Mouse (Mus musculus) kidney, postnatal 0 days (tissue): ENCODE data around the gene Tmod2. TPM values are rescaled to one million over a fixed set of nuclear protein-coding genes. Genes with fewer than 3 reads are reported as not detected.

ENCODE experiments used
- ATAC-seq: fragments of 200-750 bp; cut with Nextera tagmentation; replicated peaks from 2 replicates; pipeline ENCODE4 v1.8.0; 2017; ENCODE audit warnings: low read depth, moderate number of reproducible peaks, moderate TSS enrichment, moderate library complexity; ENCODE audit not compliant: low FRiP score
- DNase-seq: peaks from one replicate; pipeline ENCODE4 v3.0.0-alpha.2; 2016; ENCODE audit warnings: low spot score
- H3K27ac ChIP-seq: fragments of 300-500 bp; sonication (generic); 2 replicates; pipeline ENCODE4 v1.5.1; 2014; ENCODE audit warnings: mild to moderate bottlenecking
- H3K27me3 ChIP-seq: fragments of 300-500 bp; sonication (generic); 2 replicates; pipeline ENCODE4 v1.6.1; 2014; ENCODE audit warnings: low read length, mixed read lengths; ENCODE audit not compliant: insufficient read depth
- H3K36me3 ChIP-seq: fragments of 300-500 bp; sonication (generic); 2 replicates; pipeline ENCODE4 v1.6.1; 2014; ENCODE audit warnings: low read length, mixed read lengths; ENCODE audit not compliant: insufficient read depth
- H3K4me1 ChIP-seq: fragments of 300-500 bp; sonication (generic); replicated peaks from 2 replicates; pipeline ENCODE4 v1.6.1; 2014; ENCODE audit warnings: antibody characterized with exemption, low read length, mixed read lengths; ENCODE audit not compliant: insufficient read depth
- H3K4me2 ChIP-seq: fragments of 300-500 bp; sonication (generic); 2 replicates; pipeline ENCODE4 v1.6.1; 2014; ENCODE audit warnings: mild to moderate bottlenecking, low read length, moderate library complexity, mixed read lengths
- H3K4me3 ChIP-seq: fragments of 300-500 bp; sonication (generic); replicated peaks from 2 replicates; pipeline ENCODE4 v1.5.1; 2014; ENCODE audit warnings: low read depth, low read length
- H3K9ac ChIP-seq: fragments of 300-500 bp; sonication (generic); 2 replicates; pipeline ENCODE4 v1.6.1; 2014; ENCODE audit warnings: low read depth, low read length
- H3K9me3 ChIP-seq: fragments of 300-500 bp; sonication (generic); replicated peaks from 2 replicates; pipeline ENCODE4 v1.6.1; 2016; ENCODE audit warnings: low read length, inconsistent platforms, mixed read lengths
- CTCF ChIP-seq: IDR thresholded peaks from 2 replicates; pipeline ENCODE4 v1.5.1; 2016; ENCODE audit warnings: antibody characterized with exemption, low read depth, mild to moderate bottlenecking, moderate library complexity
- WGBS: fragments of 180-500 bp; shearing (Covaris S2); extraction: QIAGEN DNeasy Blood & Tissue Kit; methylation state at CpG from one replicate; pipeline ENCODE4 v1.1.7; 2014; 5-methylcytosine and 5-hydroxymethylcytosine counted together
- polyA plus RNA-seq: library from polyadenylated mRNA; unstranded; fragments of >200 nt; fragmentation: Nextera tagmentation; extraction: Ambion mirVana; gene quantifications from 2 replicates; pipeline ENCODE4 v1.2.1, GENCODE M21; 2015

Gene Tmod2
- polyA plus RNA-seq, 1 experiment from 2014 or later, result 12.4 TPM

DNA sequence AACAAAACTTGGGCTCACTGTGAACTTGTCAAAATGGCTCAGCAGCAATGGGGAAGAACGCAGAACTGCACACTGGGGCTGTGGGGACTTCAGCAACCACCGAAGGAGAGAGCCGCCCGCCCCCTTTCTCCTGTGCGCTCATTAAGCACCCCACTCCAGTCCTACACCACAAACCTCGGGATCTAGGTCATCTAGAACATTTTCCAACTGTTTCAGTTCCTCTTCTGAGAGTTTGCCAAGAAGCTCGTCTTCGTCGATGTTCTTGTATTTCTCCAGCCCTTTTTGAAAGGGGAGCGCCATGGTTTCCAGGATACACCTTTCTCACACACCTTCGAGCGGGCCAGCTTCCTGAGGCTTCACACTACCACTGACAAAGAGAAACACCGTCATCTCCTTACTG, 14.1 kb downstream of the Tmod2 start:
- Histone ChIP-seq H3K27me3 (no peaks in the 10 kb centered on the region), H3K4me1 (no peaks in the 10 kb centered on the region), H3K27ac (no peak overlapping the region), H3K4me2 (no peak overlapping the region), H3K9ac (no peak overlapping the region), H3K9me3 (no peaks in the 10 kb centered on the region), H3K36me3 (0 out of 2 replicates have a peak, but pooled peaks cover 1% of the 10 kb centered on the region), H3K4me3 (no peak overlapping the region)
- DNase-seq (no peak), ATAC-seq (no peak)
- no peak for TF ChIP-seq CTCF
- WGBS, result 83% methylated on average over 13 of the region's 13 CpGs

DNA sequence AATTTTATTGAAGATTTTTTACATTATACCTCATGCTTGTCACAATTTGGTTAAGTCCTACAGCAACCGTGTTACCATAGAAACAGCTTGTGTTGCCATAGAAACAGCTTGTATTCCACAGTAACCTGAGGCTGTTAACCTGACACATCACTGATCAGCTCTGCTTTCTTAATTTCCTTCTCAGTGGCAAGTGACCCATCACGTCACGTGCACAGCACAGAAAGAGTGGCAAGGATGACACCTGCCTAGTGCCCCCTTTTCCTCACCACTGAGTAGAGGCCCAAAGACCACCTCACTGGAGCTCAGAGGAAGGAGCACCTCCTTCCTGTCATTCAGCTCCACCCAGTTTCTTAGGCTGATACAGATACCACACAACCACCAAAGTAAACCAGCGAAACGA, 17.6 kb downstream of the Tmod2 start:
- Histone ChIP-seq H3K4me2 (no peak overlapping the region), H3K9ac (no peak overlapping the region), H3K36me3 (0 out of 2 replicates have a peak, but pooled peaks cover 2% of the 10 kb centered on the region), H3K4me1 (no peaks in the 10 kb centered on the region), H3K27me3 (no peaks in the 10 kb centered on the region), H3K4me3 (no peak overlapping the region), H3K27ac (no peak overlapping the region), H3K9me3 (no peaks in the 10 kb centered on the region)
- DNase-seq, result no peak
- 52% methylated on average over 5 of the region's 5 CpGs for WGBS
- no peak for TF ChIP-seq CTCF
- peak; percentile 36; the same call in 1 of the 2 replicates for ATAC-seq

DNA sequence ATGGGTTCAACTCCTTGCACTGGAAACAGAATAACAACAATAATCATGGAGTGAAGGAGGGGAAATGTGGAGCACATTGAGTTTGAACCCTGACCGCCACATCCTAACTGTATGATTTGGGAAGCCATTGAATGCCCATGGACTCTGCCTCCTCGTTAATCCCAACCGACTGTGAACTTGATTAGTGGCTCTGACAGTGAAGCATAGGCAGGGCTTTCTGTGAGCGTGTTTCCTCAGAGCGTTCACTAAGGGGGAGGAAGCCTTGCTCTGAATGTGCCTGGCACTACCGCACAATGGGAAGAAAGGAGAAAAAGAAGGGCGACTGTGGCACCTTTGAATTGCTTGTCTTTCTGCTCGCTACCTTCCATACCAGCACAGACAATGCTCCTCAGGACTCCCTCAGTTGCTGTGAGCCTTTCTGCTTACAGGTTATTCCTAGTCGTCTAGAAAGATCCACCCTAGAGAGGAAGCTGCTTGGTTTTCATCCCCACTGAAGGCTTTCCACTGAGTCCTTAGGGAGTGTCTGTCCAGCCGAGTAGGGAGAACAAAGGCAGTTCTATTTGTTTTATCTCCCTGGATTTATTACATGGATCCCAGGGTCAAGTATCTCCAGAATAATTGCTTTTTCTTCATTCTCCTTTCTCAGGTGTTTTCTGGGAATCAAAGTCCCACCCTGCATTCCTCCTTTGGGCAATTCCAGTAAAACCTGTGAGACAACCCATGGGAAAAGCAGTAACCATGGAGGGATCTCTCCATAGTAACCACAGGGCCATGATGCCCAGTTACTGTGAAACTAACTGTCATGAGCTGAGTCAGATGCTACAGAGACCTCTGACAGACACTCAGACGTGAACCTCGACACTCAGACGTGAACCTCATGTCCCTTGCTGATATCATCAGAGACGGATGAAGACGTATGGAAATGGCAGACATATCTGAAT, 21.0 kb downstream of the Tmod2 start:
- Histone ChIP-seq H3K9me3 (no peaks in the 10 kb centered on the region), H3K4me1 (no peaks in the 10 kb centered on the region), H3K9ac (no peak overlapping the region), H3K27ac (no peak overlapping the region), H3K36me3 (0 out of 2 replicates have a peak, but pooled peaks cover 2% of the 10 kb centered on the region), H3K4me3 (no peak overlapping the region), H3K27me3 (no peaks in the 10 kb centered on the region), H3K4me2 (no peak overlapping the region)
- 62% methylated on average over 15 of the region's 15 CpGs for WGBS
- no peak for TF ChIP-seq CTCF
- DNase-seq (no peak), ATAC-seq (no peak)

DNA sequence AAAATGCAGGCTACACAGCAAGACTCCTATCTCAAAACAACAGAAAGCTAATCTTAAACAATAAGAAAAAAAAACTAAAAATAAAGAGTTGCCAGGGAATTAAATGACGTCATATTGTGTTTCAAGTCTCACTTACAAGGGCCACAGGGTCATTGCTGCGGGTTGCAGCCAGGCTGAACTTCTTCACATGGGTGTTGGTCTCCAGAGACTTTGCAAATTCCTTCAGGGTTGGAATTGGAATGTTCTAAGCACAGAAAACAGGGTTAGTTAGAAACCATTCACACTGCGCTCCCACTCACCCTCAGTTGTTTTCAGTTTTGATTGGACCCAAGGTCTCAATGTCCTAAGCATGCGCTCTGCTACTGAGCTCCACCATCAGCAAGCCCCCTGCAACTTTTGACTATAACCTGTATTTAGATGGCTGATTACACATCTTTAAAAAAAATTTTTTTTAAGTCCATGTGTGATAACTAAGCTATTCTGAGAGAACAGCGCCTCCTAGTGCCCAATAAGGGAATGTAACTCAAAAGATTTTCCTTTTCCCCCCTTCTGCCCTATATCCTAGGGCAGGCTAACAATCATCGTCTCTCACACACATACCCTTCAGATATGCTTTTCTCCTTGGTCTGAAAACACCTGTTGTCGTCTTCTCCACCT, 29.3 kb downstream of the Tmod2 start:
- H3K4me2 ChIP-seq, result no peak overlapping the region; the same call in 1 of the 2 replicates
- H3K9ac ChIP-seq, result no peak overlapping the region
- no peaks in the 10 kb centered on the region for H3K4me1 ChIP-seq
- DNase-seq, result peak; percentile 81
- WGBS, result 40% methylated on average over 7 of the region's 7 CpGs
- no peaks in the 10 kb centered on the region for H3K36me3 ChIP-seq
- peak; percentile 5; the same call in 1 of the 2 replicates for ATAC-seq
- no peaks in the 10 kb centered on the region for H3K9me3 ChIP-seq
- no peak overlapping the region for H3K27ac ChIP-seq
- no peaks in the 10 kb centered on the region for H3K27me3 ChIP-seq
- no peak overlapping the region for H3K4me3 ChIP-seq
- TF ChIP-seq CTCF, result peak; percentile 77

DNA sequence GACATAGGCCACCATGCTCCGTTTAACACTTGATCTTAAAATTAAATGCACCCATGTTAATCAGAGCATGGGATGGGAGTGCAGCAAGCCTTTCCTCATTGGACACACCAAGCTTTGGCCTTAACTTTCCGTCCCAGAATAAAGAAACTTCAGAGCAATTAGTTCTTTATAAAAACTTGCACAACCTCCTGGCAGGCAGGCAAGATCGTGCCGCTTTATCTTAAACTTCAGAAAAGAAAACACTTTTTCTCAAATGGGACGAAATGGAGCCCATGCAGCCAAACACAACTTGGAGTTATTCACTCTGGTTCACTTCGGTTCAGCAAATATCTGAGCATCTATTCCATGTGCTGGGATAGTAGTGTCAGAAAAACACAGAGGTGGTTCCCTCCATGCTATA, 31.8 kb downstream of the Tmod2 start:
- ATAC-seq (no peak), DNase-seq (no peak)
- no peak for TF ChIP-seq CTCF
- H3K27ac ChIP-seq, result no peak overlapping the region
- H3K9me3 ChIP-seq, result no peaks in the 10 kb centered on the region
- H3K27me3 ChIP-seq, result no peaks in the 10 kb centered on the region
- no peak overlapping the region for H3K9ac ChIP-seq
- H3K4me3 ChIP-seq, result no peak overlapping the region
- no peaks in the 10 kb centered on the region for H3K36me3 ChIP-seq
- H3K4me2 ChIP-seq, result no peak overlapping the region
- no peaks in the 10 kb centered on the region for H3K4me1 ChIP-seq
- WGBS, result 80% methylated on average over 6 of the region's 6 CpGs
